Mouse (Mus musculus): ENCODE results near the gene Gm20431. TPM values are rescaled to one million over a fixed set of nuclear protein-coding genes. Genes with fewer than 3 reads are reported as not detected.

Gm20431 gene
- total RNA-seq, 2 experiments from 2014 or later: not detected

Other genes with a start within 250 kb of the Gm20431 start
- gene Slc9a8, start 239.8 kb downstream of the Gm20431 start, total RNA-seq (2015; ENCODE audit: low replicate concordance): 123 and 129 TPM in 2 replicates
- 111 and 194 TPM in 2 replicates for gene Slc9a8, start 239.8 kb downstream of the Gm20431 start, total RNA-seq (2017; ENCODE audit: low replicate concordance)
- 39.6 and 41.6 TPM in 2 replicates for gene Rnf114, start 168.9 kb downstream of the Gm20431 start, total RNA-seq (2015; ENCODE audit: low replicate concordance)
- 32.3 and 41.5 TPM in 2 replicates for gene Rnf114, start 168.9 kb downstream of the Gm20431 start, total RNA-seq (2017; ENCODE audit: low replicate concordance)
- 6.1 and 9.4 TPM in 2 replicates for gene Spata2, start 168.6 kb downstream of the Gm20431 start, total RNA-seq (2015; ENCODE audit: low replicate concordance)
- gene Spata2, start 168.6 kb downstream of the Gm20431 start, total RNA-seq (2017; ENCODE audit: low replicate concordance): 6.3 and 7.6 TPM in 2 replicates
- not detected in 2 replicates for gene Snai1, start 123.3 kb downstream of the Gm20431 start, total RNA-seq (2015; ENCODE audit: low replicate concordance)
- 0.70 TPM in 1 of 2 replicates, not detected in the other for gene Snai1, start 123.3 kb downstream of the Gm20431 start, total RNA-seq (2017; ENCODE audit: low replicate concordance)
- gene Ube2v1, start 29.4 kb downstream of the Gm20431 start, total RNA-seq (2015; ENCODE audit: low replicate concordance): 134 and 176 TPM in 2 replicates
- gene Ube2v1, start 29.4 kb downstream of the Gm20431 start, total RNA-seq (2017; ENCODE audit: low replicate concordance): 150 and 202 TPM in 2 replicates
- 8.8 and 9.0 TPM in 2 replicates for gene Cebpb, start 27.4 kb upstream of the Gm20431 start, total RNA-seq (2015; ENCODE audit: low replicate concordance)
- gene Cebpb, start 27.4 kb upstream of the Gm20431 start, total RNA-seq (2017; ENCODE audit: low replicate concordance): 7.3 and 14.8 TPM in 2 replicates
- gene Tmem189, start 28.3 kb upstream of the Gm20431 start, total RNA-seq (2015; ENCODE audit: low replicate concordance): 19.6 and 20.8 TPM in 2 replicates
- 23.7 and 52.9 TPM in 2 replicates for gene Tmem189, start 28.3 kb upstream of the Gm20431 start, total RNA-seq (2017; ENCODE audit: low replicate concordance)

Measured in erythroblast, adult 5-6 weeks (primary cell).